9 mouse cellular contexts compared by ENCODE assay signal in genomic region chr12:34495940-34496339, GRCm38 (mm10).
DNase-seq lines count a peak whose midpoint lies in the region; ATAC-seq lines count a peak whose summit lies in the region.
"Had no signal": no experiment of that assay in that cellular context is flagged by ENCODE, and none has a peak within 500 bp of the region (broad histone marks: within the 10 kb centered on the region; RNA-seq: fewer than 3 reads in every experiment).

No protein-coding gene starts in this region.

- H3K27ac ChIP-seq in heart, embryonic 16.5 days (ENCODE audit: low read length), result peak overlapping the region; percentile 59
- no peak overlapping the region for H3K27ac ChIP-seq in forebrain, embryonic 16.5 days (ENCODE audit: low read length)

- H3K4me2 ChIP-seq in heart, embryonic 16.5 days (ENCODE audit: low read depth, low read length), result peak overlapping the region; percentile 50
- H3K4me2 ChIP-seq in forebrain, embryonic 16.5 days (ENCODE audit: low read length), result peak overlapping the region; percentile 8; the same call in 1 of the 2 replicates

- DNase-seq in heart, postnatal 25 days (ENCODE audit: low spot score), result no peak
- peak; percentile 31 for DNase-seq in right cerebral cortex, adult 18-20 months
- no peak for DNase-seq in right cerebral cortex, postnatal 14 days
- DNase-seq in left cerebral cortex, adult 11 months (ENCODE audit: low spot score), result no peak
- DNase-seq in ovary, adult 18-20 months (ENCODE audit: low spot score), result no peak
- DNase-seq: thymus, postnatal 36 days had no signal

- no peaks in the 10 kb centered on the region for H3K9me3 ChIP-seq in heart, embryonic 16.5 days (replicated peaks; ENCODE audit: control insufficient read depth, low read length)
- no peaks in the 10 kb centered on the region for H3K9me3 ChIP-seq in forebrain, embryonic 16.5 days (ENCODE audit: control insufficient read depth, low read length)

- intact Hi-C loops in heart, postnatal 25 days (cut with DNase I), result no loop called here

- peaks cover 30% of the 10 kb centered on the region for H3K4me1 ChIP-seq in heart, embryonic 16.5 days (ENCODE audit: control insufficient read depth, insufficient read depth, low read length)
- H3K4me1 ChIP-seq in forebrain, embryonic 16.5 days (replicated peaks; ENCODE audit: control insufficient read depth, insufficient read depth, low read length), result peaks cover 11% of the 10 kb centered on the region

- H3K9ac ChIP-seq in heart, embryonic 16.5 days (ENCODE audit: low read length), result peak overlapping the region; percentile 58; the same call in 1 of the 2 replicates
- H3K9ac ChIP-seq in forebrain, embryonic 16.5 days (replicated peaks; ENCODE audit: low read depth, low read length), result no peak overlapping the region

- H3K4me3 ChIP-seq in heart, embryonic 16.5 days (ENCODE audit: low read length), result peak overlapping the region; percentile 48
- H3K4me3 ChIP-seq in forebrain, embryonic 16.5 days (replicated peaks; ENCODE audit: low read length), result peak overlapping the region; percentile 7; the same call in 1 of the 2 replicates

- no peaks in the 10 kb centered on the region for H3K27me3 ChIP-seq in heart, embryonic 16.5 days (ENCODE audit: control insufficient read depth, insufficient read depth, low read length)
- no peaks in the 10 kb centered on the region for H3K27me3 ChIP-seq in forebrain, embryonic 16.5 days (replicated peaks; ENCODE audit: control insufficient read depth, insufficient read depth, low read length)

- 46% methylated on average over 3 of the region's 3 CpGs for WGBS in heart, embryonic 16.5 days
- 25% methylated on average over 3 of the region's 3 CpGs for whole genome bisulfite sequencing in forebrain, embryonic 16.5 days

- H3K36me3 ChIP-seq in heart, embryonic 16.5 days (ENCODE audit: control insufficient read depth, insufficient read depth), result no peaks in the 10 kb centered on the region
- no peaks in the 10 kb centered on the region for H3K36me3 ChIP-seq in forebrain, embryonic 16.5 days (ENCODE audit: control insufficient read depth, insufficient read depth)

- ATAC-seq in heart, embryonic 16.5 days (replicated peaks; ENCODE audit: extremely low read depth, insufficient read depth, low FRiP score), result no peak
- ATAC-seq in forebrain, embryonic 16.5 days, result no peak; the same call in 1 of the 2 replicates
- ATAC-seq in neutrophil, adult 5-6 weeks (ENCODE audit: extremely low read depth, insufficient number of reproducible peaks, low FRiP score, poor library complexity, severe bottlenecking), result peak; percentile 81
